Mouse (Mus musculus) 3T3-L1 (cell line): Measurements from ENCODE around the gene Chd9.

Experiments
- DNase-seq: peaks from one replicate; pipeline ENCODE4 v3.0.0-alpha.2; 2015; ENCODE audit warnings: low read depth, low spot score

The Chd9 gene

GRCm38 (mm10) chr8:90965467-90966170, 137.5 kb downstream of the Chd9 start:
- DNase-seq, result no peak

GRCm38 (mm10) chr8:90968307-90968706, 140.2 kb downstream of the Chd9 start:
- DNase-seq, result no peak

- no peak for DNase-seq
Observed at GRCm38 (mm10) chr8:90976960-90977371, 148.8 kb downstream of the Chd9 start.

DNA sequence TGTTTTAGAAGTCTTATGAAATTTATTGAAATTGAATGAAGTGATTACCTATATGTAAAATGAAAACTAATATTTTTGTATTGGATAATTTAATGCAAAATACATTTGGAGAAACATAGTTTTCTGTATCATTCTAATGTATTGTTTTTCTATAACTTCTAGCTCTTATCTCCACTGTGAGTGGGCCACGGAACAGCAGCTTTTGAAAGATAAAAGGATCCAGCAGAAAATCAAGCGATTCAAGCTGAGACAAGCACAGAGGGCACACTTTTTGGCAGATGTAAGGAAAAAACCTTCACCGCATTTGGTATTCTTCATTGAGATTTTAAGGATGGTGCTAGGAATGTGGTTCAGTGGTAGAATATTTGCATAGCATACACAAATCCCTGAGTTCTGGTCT, 150.6 kb downstream of the Chd9 start:
- no peak for DNase-seq

GRCm38 (mm10) chr8:90979295-90979694, 151.1 kb downstream of the Chd9 start:
- no peak for DNase-seq

GRCm38 (mm10) chr8:90982087-90982486, 153.9 kb downstream of the Chd9 start:
- no peak for DNase-seq

DNA sequence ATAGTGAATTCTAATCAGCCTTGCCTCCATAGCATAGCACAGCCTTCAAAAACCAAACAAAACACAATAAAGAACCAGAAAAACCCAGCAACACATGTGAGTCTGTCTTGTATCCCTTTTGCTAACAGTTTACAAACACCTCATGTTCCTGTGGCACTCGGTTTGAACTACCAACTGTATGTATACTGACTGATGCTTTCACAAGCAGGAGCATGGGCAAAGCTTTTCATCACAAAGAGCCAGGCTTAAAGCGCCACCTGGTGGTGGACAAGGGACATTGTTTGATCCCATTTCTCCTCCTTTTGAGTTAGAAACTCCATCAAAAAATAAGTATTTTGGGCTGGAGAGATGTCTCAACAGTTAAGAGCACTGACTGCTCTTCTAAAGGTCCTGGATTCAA, 191.6 kb downstream of the Chd9 start:
- peak; percentile 92 for DNase-seq

- peak; percentile 33 for DNase-seq
Observed at GRCm38 (mm10) chr8:91034417-91034816, 206.3 kb downstream of the Chd9 start.

DNA sequence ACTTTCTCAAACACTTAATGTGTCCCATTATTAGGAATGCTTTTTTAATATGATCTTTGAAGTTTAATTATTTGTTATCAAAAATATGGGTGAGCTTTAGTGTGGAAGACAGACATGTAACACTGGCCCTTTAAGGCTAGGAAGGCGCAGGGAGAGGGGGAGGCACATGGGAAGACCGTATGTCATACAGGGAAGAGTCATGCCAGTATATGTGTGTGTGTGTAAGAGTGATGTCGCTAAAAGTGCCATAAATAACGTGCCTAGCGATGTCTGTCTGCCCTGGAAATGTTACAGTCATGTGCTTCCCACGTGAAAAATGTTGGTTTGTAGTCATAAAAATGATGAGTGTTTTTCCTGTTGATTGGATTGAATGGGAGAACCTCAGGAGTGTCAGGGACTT, 208.8 kb downstream of the Chd9 start:
- no peak for DNase-seq

DNA sequence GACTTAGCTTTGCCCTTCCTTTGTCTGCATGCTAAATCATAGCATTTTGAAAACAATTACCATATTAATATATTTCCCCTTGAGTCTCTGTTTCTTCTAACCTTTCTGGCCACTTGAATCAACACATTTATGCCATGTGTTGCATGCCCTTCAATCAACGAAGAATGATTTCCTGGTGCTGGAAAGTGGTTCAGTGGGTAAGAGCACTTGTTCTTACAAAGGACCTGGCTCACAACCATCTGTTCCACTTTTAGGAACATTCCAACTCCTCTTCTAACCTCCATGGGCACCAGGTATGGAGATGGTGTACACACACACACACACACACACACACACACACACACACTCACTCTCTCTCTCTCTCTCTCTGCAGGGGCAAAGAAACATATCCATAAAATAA, 210.5 kb downstream of the Chd9 start:
- no peak for DNase-seq

- no peak for DNase-seq
Observed at GRCm38 (mm10) chr8:91046370-91046769, 218.2 kb downstream of the Chd9 start.

DNA sequence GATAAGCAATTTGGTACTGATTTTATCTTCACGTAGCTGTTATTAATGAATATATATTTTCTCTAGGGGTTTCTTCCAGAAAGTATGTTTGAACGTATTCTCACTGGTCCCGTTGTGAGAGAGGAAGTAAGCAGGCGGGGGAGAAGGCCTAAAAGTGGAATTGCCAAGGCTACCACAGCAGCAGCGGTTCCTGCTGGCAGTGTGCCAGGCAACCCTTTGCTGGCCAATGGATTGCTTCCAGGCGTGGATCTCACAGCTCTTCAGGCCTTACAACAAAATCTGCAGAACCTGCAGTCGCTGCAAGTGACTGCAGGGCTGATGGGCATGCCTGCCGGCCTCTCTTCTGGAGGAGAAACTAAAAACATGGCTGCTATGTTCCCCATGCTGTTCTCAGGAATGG, 222.9 kb downstream of the Chd9 start:
- no peak for DNase-seq

- no peak for DNase-seq
Observed at GRCm38 (mm10) chr8:91054418-91054817, 226.3 kb downstream of the Chd9 start.

DNA sequence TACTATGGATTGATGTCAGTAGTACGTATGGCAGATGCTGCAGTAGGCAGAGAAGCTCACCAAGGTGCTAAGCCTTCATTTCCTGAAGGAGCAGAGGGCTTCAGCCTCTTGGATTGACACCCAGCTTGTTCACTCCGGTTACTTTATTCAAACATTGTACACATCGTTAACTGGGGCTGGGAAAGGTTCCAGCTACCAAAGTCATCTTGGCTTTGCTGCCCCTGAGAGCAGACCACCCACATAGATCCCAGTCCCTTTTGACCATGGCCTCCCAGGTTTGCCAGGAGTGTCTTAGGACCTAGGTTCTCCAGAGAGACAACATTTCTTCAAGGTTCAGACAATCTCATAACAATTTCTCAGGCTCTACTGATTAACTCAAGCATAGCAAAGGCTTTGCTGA, 228.7 kb downstream of the Chd9 start:
- no peak for DNase-seq

DNA sequence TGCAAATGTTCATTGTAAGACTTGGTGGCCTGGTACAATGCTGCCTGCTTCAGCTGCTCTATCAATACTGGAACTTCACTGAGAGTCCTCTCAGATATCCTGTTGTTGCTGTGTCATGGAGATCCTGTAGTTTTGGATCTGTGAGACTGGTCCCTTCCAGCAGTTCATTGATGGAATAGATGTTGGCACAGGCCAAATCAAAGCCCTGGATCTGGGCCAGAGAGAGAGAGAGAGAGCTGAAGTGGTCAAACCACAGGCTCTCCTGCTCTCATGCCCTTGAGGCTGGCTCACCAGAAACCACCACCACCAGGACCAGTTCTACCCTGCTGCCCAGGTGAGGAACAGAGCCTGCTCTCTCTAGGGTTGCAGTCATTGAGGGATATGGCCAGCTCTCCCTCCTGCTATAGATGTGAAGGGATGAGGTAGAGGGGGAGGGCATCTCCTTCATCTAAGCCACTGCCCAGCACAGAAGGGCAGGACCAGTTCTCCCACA, 231.0 kb downstream of the Chd9 start:
- DNase-seq, result no peak

- DNase-seq, result peak; percentile 21
Observed at GRCm38 (mm10) chr8:91059884-91060510, 231.8 kb downstream of the Chd9 start.

DNA sequence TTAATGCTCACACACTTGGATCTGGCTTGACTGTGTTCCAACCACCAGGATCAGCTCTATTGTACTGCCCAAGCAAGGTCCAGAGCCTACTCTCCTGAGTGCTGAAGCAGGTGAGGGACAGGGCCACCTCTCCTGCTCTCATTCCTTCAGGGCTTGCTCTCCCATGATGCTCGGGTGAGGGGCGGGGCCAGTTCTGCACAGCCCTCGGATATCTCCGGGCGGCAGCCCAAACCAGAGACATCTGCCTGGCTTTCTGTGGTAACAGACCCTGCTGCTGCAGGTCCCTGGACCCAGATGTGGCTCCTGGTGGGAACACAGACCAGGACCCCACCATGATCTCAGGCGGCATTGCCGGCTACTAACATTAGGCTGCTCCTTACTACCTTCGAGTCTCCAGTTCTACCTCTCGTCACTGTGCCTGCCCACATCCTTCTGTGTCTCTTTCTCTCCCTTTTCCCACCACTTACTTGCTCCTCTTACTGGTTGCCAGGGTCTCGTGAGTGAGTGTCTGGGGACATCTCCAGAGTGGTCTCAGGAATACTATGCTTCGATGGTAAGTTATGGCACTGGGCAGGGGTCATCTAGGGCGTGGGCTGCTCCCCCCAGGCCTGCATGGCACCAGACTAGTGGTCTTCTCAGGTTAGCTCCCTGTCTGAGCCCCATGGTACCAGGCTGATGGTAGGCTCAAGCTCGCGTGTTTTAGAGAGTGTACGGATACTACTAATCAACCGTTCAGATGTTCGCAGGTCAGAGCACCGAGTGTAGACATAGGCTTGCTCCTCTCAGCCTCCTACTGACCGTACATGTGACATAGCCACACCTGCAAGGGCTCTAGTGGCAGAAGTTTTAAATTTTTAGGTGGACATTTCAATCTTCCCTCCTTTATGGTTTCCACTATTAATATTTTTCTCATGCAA, 232.7 kb downstream of the Chd9 start:
- DNase-seq, result no peak

DNA sequence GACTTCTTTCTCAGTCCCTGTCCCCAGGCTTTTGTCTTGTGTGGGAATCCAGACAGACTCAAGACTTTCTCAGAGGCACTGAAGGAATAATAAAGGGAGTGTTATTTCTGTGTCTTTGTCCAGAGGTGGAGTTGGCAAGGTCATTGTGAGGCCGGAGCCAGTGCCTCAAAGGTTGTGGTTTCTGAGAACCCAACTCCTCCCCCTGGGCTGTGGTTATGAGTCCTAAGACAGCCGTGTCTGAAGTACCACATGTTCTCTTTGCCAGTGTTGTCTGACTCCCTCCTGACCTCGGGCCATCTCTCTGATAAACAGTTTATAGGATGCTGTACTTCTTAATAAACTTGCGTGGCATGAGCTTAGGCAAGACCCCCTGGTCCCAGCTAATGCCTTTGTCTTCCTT, 237.0 kb downstream of the Chd9 start:
- DNase-seq, result no peak

- no peak for DNase-seq
Observed at GRCm38 (mm10) chr8:91069407-91069806, 241.3 kb downstream of the Chd9 start.

DNA sequence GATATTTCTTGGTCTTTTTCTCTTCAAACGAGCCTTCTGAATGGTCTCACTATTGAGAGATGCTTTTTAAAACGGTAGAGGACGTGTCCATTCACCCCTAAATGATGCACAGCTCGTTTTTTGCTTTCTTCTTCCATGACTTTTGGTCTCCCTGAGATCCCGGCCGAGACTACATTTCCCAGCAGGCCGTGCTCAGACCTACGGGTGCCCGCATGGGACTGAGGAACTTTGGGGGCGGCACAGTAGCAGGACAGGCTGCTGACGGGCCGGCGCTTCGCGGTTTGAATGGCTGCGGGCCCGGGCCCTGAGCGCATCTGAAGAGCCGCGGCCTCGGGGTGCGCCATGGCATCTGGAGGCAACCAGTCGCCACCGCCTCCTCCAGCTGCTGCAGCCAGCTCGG, 241.7 kb downstream of the Chd9 start, which contains the start of gene Rbl2:
Gene Rbl2, plus strand, starts transcription at position 224 of the 400 bp plus-strand sequence.
- DNase-seq, result peak; percentile 95

DNA sequence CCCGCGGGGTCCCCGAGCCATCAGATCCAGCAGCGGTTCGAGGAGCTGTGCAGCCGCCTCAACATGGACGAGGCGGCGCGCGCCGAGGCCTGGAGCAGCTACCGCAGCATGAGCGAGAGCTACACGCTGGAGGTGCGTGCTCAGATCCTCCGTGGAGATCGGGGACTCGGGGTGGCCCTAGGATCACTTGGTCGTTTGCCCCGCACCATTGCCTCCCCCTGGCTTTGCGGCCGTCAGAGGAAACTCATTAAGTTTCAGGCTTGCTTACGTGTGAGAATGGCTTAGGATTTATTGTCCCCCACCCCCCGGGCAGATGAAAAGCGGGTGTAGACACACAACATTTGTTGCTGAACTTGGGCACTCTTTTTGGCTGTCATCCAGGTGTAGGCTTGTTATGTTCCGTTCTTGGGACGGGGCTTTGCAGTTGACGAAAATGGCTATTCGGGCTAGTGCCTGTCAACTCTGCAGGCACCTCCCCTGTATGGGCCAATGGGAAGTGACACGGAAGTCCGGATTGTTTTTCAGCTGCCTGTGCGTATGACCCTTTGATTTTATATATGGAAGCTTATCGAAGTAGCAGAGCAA, 242.2 kb downstream of the Chd9 start:
- peak; percentile 94 for DNase-seq
